Mouse (Mus musculus) midbrain, embryonic 14.5 days (tissue): Measurements from ENCODE around the gene Magohb. TPM values are rescaled to one million over a fixed set of nuclear protein-coding genes. Genes with fewer than 3 reads are reported as not detected.

ENCODE experiments used
- ATAC-seq: fragments of 200-750 bp; cut with Nextera tagmentation; 2 replicates; pipeline ENCODE4 v1.8.0; 2017; ENCODE audit warnings: moderate number of reproducible peaks, moderate library complexity; ENCODE audit not compliant: low FRiP score, low TSS enrichment
- DNase-seq: peaks from one replicate; pipeline ENCODE4 v3.0.0-alpha.2; 2015
- H3K27ac ChIP-seq: fragments of 300-500 bp; sonication (generic); replicated peaks from 2 replicates; pipeline ENCODE4 v1.5.1; 2014; ENCODE audit warnings: mild to moderate bottlenecking, low read depth, low read length, moderate library complexity
- H3K27me3 ChIP-seq: fragments of 300-500 bp; sonication (generic); 2 replicates; pipeline ENCODE4 v1.6.1; 2014; ENCODE audit warnings: low read length, control low read depth, mixed read lengths; ENCODE audit not compliant: control insufficient read depth, insufficient read depth
- H3K36me3 ChIP-seq: fragments of 300-500 bp; sonication (generic); 2 replicates; pipeline ENCODE4 v1.6.1; 2014; ENCODE audit warnings: low read length, control low read depth; ENCODE audit not compliant: control insufficient read depth, insufficient read depth
- H3K4me1 ChIP-seq: fragments of 300-500 bp; sonication (generic); 2 replicates; pipeline ENCODE4 v1.6.1; 2014; ENCODE audit warnings: mild to moderate bottlenecking, antibody characterized with exemption, low read length, control low read depth; ENCODE audit not compliant: control insufficient read depth, insufficient read depth
- H3K4me2 ChIP-seq: fragments of 300-500 bp; sonication (generic); 2 replicates; pipeline ENCODE4 v1.6.1; 2014; ENCODE audit warnings: mild to moderate bottlenecking, low read length, moderate library complexity
- H3K4me3 ChIP-seq: fragments of 300-500 bp; sonication (generic); replicated peaks from 2 replicates; pipeline ENCODE4 v1.5.1; 2014; ENCODE audit warnings: low read depth, low read length
- H3K9ac ChIP-seq: fragments of 300-500 bp; sonication (generic); replicated peaks from 2 replicates; pipeline ENCODE4 v1.6.1; 2014; ENCODE audit warnings: mild to moderate bottlenecking, low read length, moderate library complexity
- H3K9me3 ChIP-seq: fragments of 300-500 bp; sonication (generic); 2 replicates; pipeline ENCODE4 v1.6.1; 2016; ENCODE audit warnings: low read length, control low read depth, mixed read lengths; ENCODE audit not compliant: control insufficient read depth
- WGBS: fragments of 180-500 bp; shearing (Covaris S2); extraction: QIAGEN DNeasy Blood & Tissue Kit; methylation state at CpG from one replicate; pipeline ENCODE4 v1.1.7; 2014; 5-methylcytosine and 5-hydroxymethylcytosine counted together
- polyA plus RNA-seq: library from polyadenylated mRNA; unstranded; fragments of >200 nt; fragmentation: Nextera tagmentation; extraction: Ambion mirVana; gene quantifications from 2 replicates; pipeline ENCODE4 v1.2.1, GENCODE M21; 2014

The Magohb gene
- polyA plus RNA-seq, 1 experiment from 2014 or later: 46.5 TPM

DNA sequence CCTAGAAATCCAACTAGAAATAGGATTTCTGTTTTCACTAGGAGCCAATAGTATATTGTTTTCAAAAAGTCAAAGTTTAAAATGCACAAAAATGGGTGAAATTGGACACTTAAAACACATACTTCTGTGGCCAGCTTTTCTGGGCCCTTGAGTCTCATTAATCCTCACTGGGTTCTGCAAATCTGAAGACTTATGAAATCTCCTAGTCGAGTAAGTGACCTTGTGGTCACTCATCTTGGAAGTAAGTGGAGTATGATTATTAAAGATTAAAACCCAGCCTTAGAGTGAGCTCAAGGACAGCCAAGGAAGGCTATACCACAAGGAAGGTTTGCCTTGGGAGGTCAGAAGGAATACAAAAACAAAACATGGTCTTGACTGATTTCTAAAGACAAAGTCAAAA, 22.7 kb downstream of the Magohb start:
- ATAC-seq (no peak), DNase-seq (no peak)
- H3K4me2 ChIP-seq: no peak overlapping the region
- H3K27ac ChIP-seq: no peak overlapping the region
- H3K9ac ChIP-seq: no peak overlapping the region
- H3K4me3 ChIP-seq: no peak overlapping the region
- no peaks in the 10 kb centered on the region for H3K9me3 ChIP-seq
- H3K27me3 ChIP-seq: no peaks in the 10 kb centered on the region
- no peaks in the 10 kb centered on the region for H3K36me3 ChIP-seq
- H3K4me1 ChIP-seq: no peaks in the 10 kb centered on the region
- WGBS: 55% methylated on average over 1 of the region's 1 CpGs

GRCm38 (mm10) chr6:131269599-131269998, 23.4 kb downstream of the Magohb start:
- Histone ChIP-seq H3K27ac (no peak overlapping the region), H3K36me3 (no peaks in the 10 kb centered on the region), H3K4me3 (no peak overlapping the region), H3K9ac (no peak overlapping the region), H3K4me2 (no peak overlapping the region), H3K27me3 (no peaks in the 10 kb centered on the region), H3K4me1 (no peaks in the 10 kb centered on the region), H3K9me3 (no peaks in the 10 kb centered on the region)
- ATAC-seq (no peak), DNase-seq (no peak)
- 95% methylated on average over 2 of the region's 2 CpGs for WGBS

GRCm38 (mm10) chr6:131264175-131264574, 28.9 kb downstream of the Magohb start:
- Histone ChIP-seq H3K36me3 (no peaks in the 10 kb centered on the region), H3K27ac (no peak overlapping the region), H3K27me3 (no peaks in the 10 kb centered on the region), H3K4me1 (no peaks in the 10 kb centered on the region), H3K4me3 (no peak overlapping the region), H3K4me2 (no peak overlapping the region), H3K9me3 (no peaks in the 10 kb centered on the region), H3K9ac (no peak overlapping the region)
- no peak for ATAC-seq
- WGBS: 83% methylated on average over 5 of the region's 5 CpGs
- no peak for DNase-seq

GRCm38 (mm10) chr6:131262778-131263177, 30.3 kb downstream of the Magohb start:
- no peaks in the 10 kb centered on the region for H3K4me1 ChIP-seq
- H3K27me3 ChIP-seq: no peaks in the 10 kb centered on the region
- WGBS: 62% methylated on average over 3 of the region's 3 CpGs
- no peak overlapping the region for H3K9ac ChIP-seq
- no peak overlapping the region for H3K4me3 ChIP-seq
- H3K27ac ChIP-seq: no peak overlapping the region
- no peaks in the 10 kb centered on the region for H3K9me3 ChIP-seq
- H3K36me3 ChIP-seq: no peaks in the 10 kb centered on the region
- DNase-seq (no peak), ATAC-seq (no peak)
- H3K4me2 ChIP-seq: no peak overlapping the region

- no peak overlapping the region for H3K27ac ChIP-seq
- no peak overlapping the region for H3K4me3 ChIP-seq
- H3K9me3 ChIP-seq: no peaks in the 10 kb centered on the region
- H3K36me3 ChIP-seq: no peaks in the 10 kb centered on the region
- H3K27me3 ChIP-seq: no peaks in the 10 kb centered on the region
- ATAC-seq: no peak
- WGBS: 81% methylated on average over 3 of the region's 3 CpGs
- no peak for DNase-seq
- no peak overlapping the region for H3K4me2 ChIP-seq
- H3K9ac ChIP-seq: no peak overlapping the region
- H3K4me1 ChIP-seq: no peaks in the 10 kb centered on the region
These were observed 31.0 kb downstream of the Magohb start for GRCm38 (mm10) chr6:131262009-131262408.

DNA sequence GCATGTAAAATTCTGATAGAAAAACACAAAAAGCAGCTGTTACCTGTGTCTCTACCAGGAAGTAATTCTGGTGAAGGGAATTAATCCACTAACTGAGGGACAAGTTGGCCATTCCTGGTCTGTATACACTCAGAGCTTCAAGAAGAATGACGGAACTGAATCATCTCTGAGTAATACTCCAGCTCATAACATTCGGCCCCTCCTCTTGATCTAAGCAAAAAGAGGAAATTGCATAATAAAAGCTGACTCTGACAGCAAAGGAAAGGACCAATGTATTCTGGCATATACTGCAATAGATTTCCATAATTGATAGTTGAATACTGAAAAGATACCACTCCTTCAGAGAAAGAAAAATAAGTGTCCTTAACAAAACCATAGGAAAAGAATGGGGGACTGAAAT, 45.8 kb downstream of the Magohb start, which contains the start of gene Klra2:
Gene Klra2, minus strand, starts transcription at position 157 of the 400 bp plus-strand sequence.
- no peaks in the 10 kb centered on the region for H3K4me1 ChIP-seq
- H3K4me2 ChIP-seq: no peak within 1 kb of the TSS
- DNase-seq (no peak), ATAC-seq (no peak)
- 87% methylated on average over 2 of the region's 2 CpGs for WGBS
- H3K9ac ChIP-seq: no peak within 1 kb of the TSS
- no peaks in the 10 kb centered on the region for H3K27me3 ChIP-seq
- H3K4me3 ChIP-seq: no peak within 1 kb of the TSS
- no peak within 1 kb of the TSS for H3K27ac ChIP-seq
- 0 out of 2 replicates have a peak, but pooled peaks cover 9% of the 10 kb centered on the region for H3K9me3 ChIP-seq
- H3K36me3 ChIP-seq: no peaks in the 10 kb centered on the region

DNA sequence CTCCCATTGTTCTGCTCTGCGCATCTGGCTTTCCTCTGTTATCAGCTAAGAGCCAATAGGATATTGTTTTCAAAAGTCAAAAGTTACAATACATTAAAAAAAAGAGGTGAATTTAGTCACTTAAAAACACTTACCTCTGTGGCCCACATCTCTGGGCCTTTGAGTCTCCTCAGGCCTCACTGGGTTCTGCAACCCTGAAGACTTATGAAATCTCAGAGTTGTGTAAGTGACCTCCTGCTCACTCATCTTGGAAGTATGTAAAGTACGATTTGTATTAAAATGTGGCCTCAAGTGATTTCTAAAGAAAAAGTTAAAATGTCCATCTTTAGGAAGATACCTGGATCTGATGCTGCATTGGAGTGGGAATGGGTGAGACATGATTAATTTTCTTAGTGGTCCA, 48.0 kb downstream of the Magohb start:
- no peaks in the 10 kb centered on the region for H3K27me3 ChIP-seq
- no peak overlapping the region for H3K4me3 ChIP-seq
- no peak overlapping the region for H3K9ac ChIP-seq
- WGBS: 71% methylated on average over 2 of the region's 2 CpGs
- ATAC-seq (no peak), DNase-seq (no peak)
- H3K27ac ChIP-seq: no peak overlapping the region
- 0 out of 2 replicates have a peak, but pooled peaks cover 9% of the 10 kb centered on the region for H3K9me3 ChIP-seq
- H3K4me2 ChIP-seq: no peak overlapping the region
- H3K36me3 ChIP-seq: no peaks in the 10 kb centered on the region
- H3K4me1 ChIP-seq: no peaks in the 10 kb centered on the region

Other genes starting within 250 kb of the Magohb start
- gene Klra2, start 45.9 kb downstream of the Magohb start, polyA plus RNA-seq: 0.22 TPM in 1 of 2 replicates, not detected in the other
- gene Styk1, start 60.4 kb upstream of the Magohb start, polyA plus RNA-seq: 2.6 and 3.2 TPM in 2 replicates
- 26.7 and 32.8 TPM in 2 replicates for gene Ybx3, start 95.2 kb upstream of the Magohb start, polyA plus RNA-seq
- gene 5430401F13Rik, start 193.2 kb upstream of the Magohb start, polyA plus RNA-seq: not detected in 2 replicates
- gene Gm6619, start 193.2 kb upstream of the Magohb start, polyA plus RNA-seq: not detected in 2 replicates